Mouse (Mus musculus) C2C12 (cell line): ENCODE results near the gene Upp2. TPM values are rescaled to one million over a fixed set of nuclear protein-coding genes. Genes with fewer than 3 reads are reported as not detected.

Experiments
- H3K27me3 ChIP-seq: one replicate; pipeline ENCODE4 v1.6.1; 2011; ENCODE audit not compliant: control insufficient read depth, insufficient read depth, insufficient read length
- H3K36me3 ChIP-seq: one replicate; pipeline ENCODE4 v1.6.1; 2011; ENCODE audit not compliant: control insufficient read depth, insufficient read depth
- H3K4me3 ChIP-seq: one replicate; pipeline ENCODE4 v1.5.1; 2011; ENCODE audit warnings: mild to moderate bottlenecking, control low read depth; ENCODE audit not compliant: poor library complexity, insufficient read depth, severe bottlenecking
- H3K79me2 ChIP-seq: one replicate; pipeline ENCODE4 v1.6.1; 2011; ENCODE audit not compliant: control insufficient read depth, insufficient read depth
- H3K79me3 ChIP-seq: one replicate; pipeline ENCODE4 v1.6.1; 2011; ENCODE audit warnings: low read depth, control low read depth
- H3ac ChIP-seq: one replicate; pipeline ENCODE3; 2011; ENCODE audit warnings: low read depth; ENCODE audit not compliant: control insufficient read depth, insufficient read length
- CEBPB ChIP-seq: IDR thresholded peaks from one replicate; pipeline ENCODE4 v1.6.1; 2011; ENCODE audit warnings: low read depth, mild to moderate bottlenecking, control low read depth, moderate library complexity
- CTCF ChIP-seq: IDR thresholded peaks from one replicate; pipeline ENCODE4 v1.5.1; 2011; ENCODE audit not compliant: control insufficient read depth, insufficient read depth, insufficient read length
- FOSL1 ChIP-seq: IDR thresholded peaks from one replicate; pipeline ENCODE4 v1.8.0; 2011; ENCODE audit warnings: mild to moderate bottlenecking, low read length; ENCODE audit not compliant: poor library complexity, insufficient read depth, severe bottlenecking
- MAX ChIP-seq: IDR thresholded peaks from one replicate; pipeline ENCODE4 v1.6.1; 2011; ENCODE audit warnings: mild to moderate bottlenecking, control low read depth
- MYOD1 ChIP-seq: IDR thresholded peaks from one replicate; pipeline ENCODE4 v1.6.1; 2011; ENCODE audit warnings: low read depth; ENCODE audit not compliant: control insufficient read depth, insufficient read length
- MYOG ChIP-seq: IDR thresholded peaks from one replicate; pipeline ENCODE4 v1.6.1; 2011; ENCODE audit not compliant: control insufficient read depth, insufficient read length; ENCODE audit errors: extremely low read depth
- USF1 ChIP-seq: IDR thresholded peaks from one replicate; pipeline ENCODE4 v1.6.1; 2011; ENCODE audit warnings: low read depth, mild to moderate bottlenecking, control low read depth, moderate library complexity
- polyA plus RNA-seq: library from polyadenylated mRNA; unstranded; fragments of >200 nt; fragmentation: generic; extraction: Trizol; gene quantifications from one replicate; pipeline ENCODE4 v1.2.1, GENCODE M21; 2012; ENCODE audit warnings: missing spikeins

The Upp2 gene
- polyA plus RNA-seq, 1 experiment, result 7.3 TPM

DNA sequence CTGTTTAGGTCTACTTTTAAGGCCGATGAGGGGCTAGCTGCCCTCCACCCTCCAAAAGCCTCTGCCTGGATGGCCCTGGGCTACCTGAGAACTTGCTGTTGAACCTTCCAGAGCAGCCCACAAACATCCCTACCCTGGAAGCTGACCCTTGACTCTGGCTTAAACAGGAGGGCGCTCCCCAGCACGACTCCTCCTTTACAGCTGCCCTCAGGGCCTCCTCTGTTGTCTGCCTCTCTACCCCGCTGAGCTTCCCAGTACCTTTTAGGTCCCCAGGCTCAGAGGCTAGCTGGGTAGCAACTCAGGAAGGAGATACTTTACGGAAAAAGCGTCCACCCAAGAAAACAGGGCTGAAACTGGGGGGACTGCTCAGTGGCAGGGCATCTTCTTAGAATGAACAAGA, 15.2 kb upstream of the Upp2 start:
- no peak overlapping the region for H3K4me3 ChIP-seq
- no peaks in the 10 kb centered on the region for H3K27me3 ChIP-seq
- peaks cover 100% of the 10 kb centered on the region for H3K79me2 ChIP-seq
- no peak overlapping the region for H3ac ChIP-seq
- no peaks in the 10 kb centered on the region for H3K36me3 ChIP-seq
- H3K79me3 ChIP-seq, result peaks cover 96% of the 10 kb centered on the region
- TF ChIP-seq USF1 (no peak), CTCF (no peak), FOSL1 (no peak), CEBPB (no peak), MYOG (no peak), MAX (no peak), MYOD1 (no peak)

DNA sequence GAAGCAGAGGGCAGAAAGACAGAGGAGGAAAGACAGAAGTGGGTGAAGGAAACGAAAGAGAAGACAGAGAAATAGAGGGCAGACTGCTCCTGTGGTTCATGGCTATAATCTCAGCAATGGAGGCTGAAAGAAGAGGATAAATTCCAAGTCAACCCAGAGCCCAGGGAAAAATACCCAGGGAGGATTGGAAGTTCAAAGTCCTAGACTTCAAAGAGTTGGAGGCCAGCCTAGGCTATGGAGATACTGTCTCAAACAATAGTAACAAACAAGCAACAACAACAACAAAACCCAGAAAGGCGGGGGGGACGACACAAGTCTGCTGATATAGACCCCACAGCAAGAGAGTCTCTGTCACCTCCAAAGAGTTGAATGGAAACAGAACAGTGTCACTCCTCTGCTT, 14.8 kb upstream of the Upp2 start:
- no peak overlapping the region for H3K4me3 ChIP-seq
- no peak overlapping the region for H3ac ChIP-seq
- H3K36me3 ChIP-seq, result no peaks in the 10 kb centered on the region
- peaks cover 100% of the 10 kb centered on the region for H3K79me2 ChIP-seq
- H3K27me3 ChIP-seq, result no peaks in the 10 kb centered on the region
- peaks cover 99% of the 10 kb centered on the region for H3K79me3 ChIP-seq
- no peak for TF ChIP-seq CTCF
- no peak for TF ChIP-seq MAX
- TF ChIP-seq CEBPB, result no peak
- TF ChIP-seq FOSL1, result no peak
- no peak for TF ChIP-seq USF1
- no peak for TF ChIP-seq MYOG
- no peak for TF ChIP-seq MYOD1

DNA sequence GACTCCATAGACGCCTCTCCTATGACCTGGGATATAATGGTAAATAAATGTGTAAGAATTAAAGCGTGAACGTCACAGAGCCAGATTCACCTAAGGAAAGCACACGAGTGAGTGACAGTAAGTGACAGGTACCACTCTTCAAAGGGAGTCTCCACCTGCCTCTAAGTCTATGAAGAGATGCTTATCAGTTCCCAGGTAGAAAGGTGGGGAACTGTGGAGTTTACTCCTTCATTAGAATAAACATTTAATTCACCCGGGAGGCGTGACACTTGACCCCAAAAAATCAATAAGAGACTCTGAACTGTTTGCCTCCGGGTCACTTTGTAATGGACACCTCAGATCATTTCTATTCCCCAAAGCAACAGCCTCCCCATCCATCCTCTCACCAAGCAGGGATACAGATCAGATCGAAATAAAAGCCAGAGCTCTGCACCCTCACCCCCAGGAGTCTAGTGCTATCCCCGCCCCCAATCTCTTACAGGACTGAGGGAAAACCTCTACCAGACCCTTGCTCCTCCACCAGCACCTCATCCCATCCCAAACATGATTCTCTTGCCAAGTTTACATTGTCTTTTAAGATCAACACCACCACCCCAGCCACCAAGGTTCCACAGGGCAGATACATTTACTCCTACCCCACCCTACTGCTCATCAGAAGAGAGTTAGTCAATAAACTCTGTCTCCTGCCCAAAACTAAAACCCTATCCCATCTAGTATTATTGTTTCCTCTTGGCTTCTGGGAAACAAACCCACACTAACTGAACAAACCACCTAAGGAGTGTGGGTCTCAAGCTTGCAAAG, 9.9 kb upstream of the Upp2 start:
- no peaks in the 10 kb centered on the region for H3K27me3 ChIP-seq
- no peak overlapping the region for H3ac ChIP-seq
- H3K4me3 ChIP-seq, result no peak overlapping the region
- peaks cover 22% of the 10 kb centered on the region for H3K36me3 ChIP-seq
- TF ChIP-seq MYOG (no peak), MAX (no peak), CEBPB (no peak), CTCF (no peak), MYOD1 (no peak), USF1 (no peak), FOSL1 (no peak)
- peaks cover 100% of the 10 kb centered on the region for H3K79me2 ChIP-seq
- peaks cover 96% of the 10 kb centered on the region for H3K79me3 ChIP-seq

DNA sequence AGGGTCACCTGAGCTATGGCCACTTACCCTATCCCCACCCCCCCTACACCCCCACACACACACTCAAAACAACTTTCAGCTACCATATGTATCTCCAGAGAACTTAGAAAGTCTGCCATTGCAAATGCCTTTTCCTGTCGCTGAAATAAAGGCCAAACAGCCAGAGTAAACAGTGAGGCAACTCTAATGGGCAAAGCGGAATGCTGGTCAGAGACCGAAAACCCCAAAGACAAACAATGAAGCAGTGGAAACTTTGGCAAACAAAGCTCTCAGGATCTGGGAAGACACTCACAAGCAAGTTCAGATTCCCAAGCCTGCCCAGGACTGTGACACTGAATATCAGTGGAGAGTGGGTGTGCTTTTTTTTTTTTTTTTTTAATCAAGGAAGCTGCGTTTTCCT, 5.0 kb upstream of the Upp2 start:
- Histone ChIP-seq H3K4me3 (no peak overlapping the region), H3ac (no peak overlapping the region), H3K27me3 (no peaks in the 10 kb centered on the region), H3K79me3 (peaks cover 91% of the 10 kb centered on the region), H3K36me3 (peaks cover 22% of the 10 kb centered on the region), H3K79me2 (peaks cover 96% of the 10 kb centered on the region)
- TF ChIP-seq CEBPB (peak; percentile 84), FOSL1 (no peak), CTCF (no peak), MAX (no peak), USF1 (no peak)

DNA sequence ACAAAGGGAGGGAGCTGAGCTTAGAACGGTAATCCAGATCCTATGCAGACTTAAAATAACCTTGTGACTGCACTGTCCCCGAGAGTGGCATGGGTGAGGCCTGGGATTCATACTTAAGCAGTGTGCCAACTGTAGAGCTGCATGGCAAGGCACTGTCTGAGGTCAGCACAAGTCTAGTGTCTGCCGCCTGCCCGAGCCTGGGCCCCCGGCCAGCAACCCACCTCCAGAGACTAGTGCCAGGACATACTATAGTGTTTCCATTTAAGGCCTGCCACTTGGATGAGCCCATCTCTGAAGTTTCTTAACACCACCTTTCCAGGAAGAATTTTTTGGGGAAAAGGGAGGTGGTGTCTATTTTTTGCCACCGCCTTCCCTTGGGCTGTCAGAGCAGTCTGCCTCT, 1.8 kb upstream of the Upp2 start:
- Histone ChIP-seq H3K36me3 (peaks cover 9% of the 10 kb centered on the region), H3K79me2 (peaks cover 90% of the 10 kb centered on the region), H3K79me3 (peaks cover 68% of the 10 kb centered on the region), H3ac (peak overlapping the region; percentile 75), H3K4me3 (peak overlapping the region; percentile 81), H3K27me3 (no peaks in the 10 kb centered on the region)
- TF ChIP-seq CTCF (no peak), CEBPB (no peak), MAX (peak; percentile 40), MYOD1 (no peak), FOSL1 (no peak)

DNA sequence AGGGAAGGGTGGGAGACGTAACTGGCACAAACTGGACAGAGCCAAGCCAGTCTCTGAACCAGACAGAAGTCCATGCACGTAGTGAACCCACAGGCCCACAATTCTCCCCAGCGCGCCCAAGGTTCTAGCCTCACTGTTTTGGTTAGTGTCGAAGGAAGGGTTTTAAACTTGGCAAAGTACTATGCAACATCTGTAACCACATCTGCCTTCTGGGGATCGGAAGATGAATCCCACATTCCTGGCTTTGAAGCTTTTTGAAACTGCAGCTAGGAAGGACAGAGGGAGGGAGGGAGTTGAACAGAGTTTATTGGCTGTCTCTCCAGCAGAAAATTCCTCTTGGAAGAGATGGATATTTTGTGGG, 1.1 kb upstream of the Upp2 start:
- peaks cover 82% of the 10 kb centered on the region for H3K79me2 ChIP-seq
- no peaks in the 10 kb centered on the region for H3K27me3 ChIP-seq
- peaks cover 1% of the 10 kb centered on the region for H3K36me3 ChIP-seq
- H3K4me3 ChIP-seq, result peak overlapping the region; percentile 81
- H3ac ChIP-seq, result peak overlapping the region; percentile 98
- TF ChIP-seq CEBPB (no peak), MYOD1 (no peak)
- peaks cover 62% of the 10 kb centered on the region for H3K79me3 ChIP-seq
